Mouse (Mus musculus) urinary bladder, postnatal 36 days (tissue): ENCODE measurements around the gene Mylk3.

Experiments
- DNase-seq, 2 experiments: peaks; one replicate each; pipeline ENCODE4 v3.0.0; 2022; ENCODE audit warnings: low spot score in 2 of 2, mixed read lengths in 1 of 2

The Mylk3 gene

DNA sequence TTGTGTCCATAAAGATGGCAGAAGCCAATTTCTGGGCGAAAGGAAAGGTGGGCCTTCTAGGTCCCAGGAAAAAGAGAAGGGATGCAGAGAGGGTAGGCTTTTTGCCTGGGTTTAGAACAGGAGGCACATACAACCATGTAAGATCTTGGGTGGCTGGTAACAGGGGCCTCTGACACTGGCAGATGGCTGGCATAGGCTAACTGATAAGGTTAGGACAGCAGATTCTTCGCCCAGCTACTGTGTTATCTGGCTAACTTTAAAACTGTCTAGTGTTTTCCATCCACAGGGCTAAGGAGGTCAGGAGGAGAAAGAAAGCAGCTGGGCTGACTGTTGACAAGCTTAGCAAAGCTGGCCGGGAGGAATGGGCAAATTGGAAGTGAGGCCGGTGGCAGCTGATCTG lies 67.6 kb downstream of the Mylk3 start:
- no peak for DNase-seq

DNA sequence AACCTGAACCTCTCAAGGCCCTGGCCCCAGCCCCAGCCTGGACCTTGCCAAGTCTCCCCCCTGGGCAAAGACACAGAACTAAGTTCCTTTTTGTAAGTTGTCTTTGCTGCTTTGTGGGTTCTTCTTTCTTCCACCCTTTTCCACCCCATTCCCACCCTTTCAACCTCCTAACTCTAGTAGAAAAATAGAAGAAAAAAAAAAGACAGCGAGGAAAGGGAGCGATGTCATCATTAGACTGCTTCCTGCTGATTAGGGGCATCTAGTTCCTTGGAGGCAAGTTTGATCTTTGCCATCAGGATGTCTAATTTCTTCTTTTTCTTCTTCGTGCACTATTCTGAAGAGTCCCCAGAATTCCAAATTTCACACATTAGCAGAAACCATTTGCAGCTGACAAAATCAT lies 73.1 kb downstream of the Mylk3 start:
- DNase-seq = no peak

DNA sequence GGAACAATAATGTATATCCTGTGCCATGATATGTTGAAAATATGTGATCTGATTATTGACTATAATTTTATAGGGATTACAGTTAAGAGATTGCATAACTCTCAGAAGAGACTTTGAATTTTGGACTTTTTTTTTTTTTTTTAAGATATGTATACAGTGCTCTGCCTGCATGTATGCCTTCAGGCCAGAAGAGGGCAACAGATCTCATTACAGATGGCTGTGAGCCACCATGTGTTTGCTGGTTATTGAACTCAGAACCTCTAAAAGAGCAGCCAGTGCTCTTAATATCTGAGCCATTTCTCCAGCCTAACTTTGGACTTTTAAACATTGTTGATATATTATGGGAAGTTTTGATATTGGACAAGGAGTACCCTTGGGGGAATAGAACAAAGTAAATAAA lies 74.4 kb downstream of the Mylk3 start:
- DNase-seq = peak in 1 of 2 experiments; percentile 12

DNA sequence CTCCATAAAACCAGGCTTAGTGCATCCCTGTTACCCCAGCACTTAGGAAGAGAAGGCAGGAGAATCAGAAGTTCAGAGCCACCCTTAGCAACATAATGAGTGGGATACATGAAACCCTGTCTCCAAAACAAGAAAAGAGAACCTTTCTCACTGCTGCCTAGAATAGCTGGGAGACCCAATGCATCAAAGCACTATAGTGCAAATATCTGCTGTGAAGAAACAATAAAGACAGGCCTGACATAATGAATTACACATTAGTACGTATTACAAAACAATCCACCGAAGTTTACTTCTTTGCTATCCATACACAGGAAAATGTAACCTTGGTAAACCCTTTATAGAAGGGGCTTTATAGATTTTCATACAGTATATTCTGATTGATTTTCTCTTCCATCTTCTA lies 77.6 kb downstream of the Mylk3 start:
- no peak for DNase-seq

DNA sequence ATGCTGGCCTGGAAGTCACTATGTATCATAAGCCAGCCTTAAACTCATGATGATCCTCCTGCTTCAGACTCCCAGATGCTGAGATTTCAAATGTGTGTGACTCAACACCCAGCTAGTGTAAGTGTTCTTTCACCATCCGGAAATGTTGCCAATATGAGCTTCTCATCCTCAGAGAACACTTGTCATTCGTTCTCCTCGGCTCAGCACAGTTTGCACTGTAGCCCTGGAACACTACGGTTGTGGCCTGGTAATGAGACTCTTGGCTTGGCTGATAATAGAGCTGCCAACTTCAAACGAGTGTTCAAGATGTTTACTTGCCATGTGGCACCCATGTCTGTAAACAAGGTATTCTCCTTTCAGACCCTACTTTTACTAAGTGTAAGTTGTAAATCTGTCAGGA lies 82.6 kb downstream of the Mylk3 start:
- DNase-seq = no peak

DNA sequence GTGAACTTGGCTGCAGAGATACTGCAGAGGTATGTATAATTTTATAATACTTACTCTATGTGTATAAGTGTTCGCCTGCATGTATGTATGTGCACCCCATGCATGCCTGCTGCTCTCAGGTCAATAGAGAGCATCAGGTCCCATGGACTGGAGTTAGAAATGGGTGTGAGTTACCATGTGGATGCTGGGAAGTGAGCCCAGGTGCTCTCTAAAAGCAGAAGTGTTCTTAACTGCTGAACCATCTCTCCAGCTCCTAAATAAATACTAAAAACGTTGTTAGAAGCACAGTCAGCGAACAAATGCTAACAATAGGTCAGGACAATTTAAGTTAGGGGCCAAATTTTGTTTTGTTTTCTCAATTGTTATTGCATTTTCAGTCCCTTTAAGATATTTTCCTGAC lies 83.2 kb downstream of the Mylk3 start:
- no peak for DNase-seq

DNA sequence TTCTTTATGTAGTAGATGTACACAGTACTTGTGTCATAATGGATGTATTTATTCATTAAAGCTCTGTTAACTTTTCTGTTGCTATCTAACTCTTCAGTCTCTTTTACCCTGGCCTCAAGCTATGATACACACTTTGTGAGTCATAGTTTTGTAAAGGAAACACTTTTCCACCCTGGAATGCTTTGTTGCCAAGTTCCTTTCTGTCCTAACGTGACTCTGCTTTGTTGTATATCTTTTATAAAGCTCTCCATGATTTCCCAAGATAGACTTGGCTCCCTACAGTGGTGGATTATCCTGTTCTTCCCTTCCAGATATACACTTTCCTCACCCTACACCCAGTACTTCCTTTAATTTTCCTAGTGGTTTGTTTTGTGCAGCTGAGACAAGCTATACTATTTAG lies 84.2 kb downstream of the Mylk3 start:
- DNase-seq = no peak

DNA sequence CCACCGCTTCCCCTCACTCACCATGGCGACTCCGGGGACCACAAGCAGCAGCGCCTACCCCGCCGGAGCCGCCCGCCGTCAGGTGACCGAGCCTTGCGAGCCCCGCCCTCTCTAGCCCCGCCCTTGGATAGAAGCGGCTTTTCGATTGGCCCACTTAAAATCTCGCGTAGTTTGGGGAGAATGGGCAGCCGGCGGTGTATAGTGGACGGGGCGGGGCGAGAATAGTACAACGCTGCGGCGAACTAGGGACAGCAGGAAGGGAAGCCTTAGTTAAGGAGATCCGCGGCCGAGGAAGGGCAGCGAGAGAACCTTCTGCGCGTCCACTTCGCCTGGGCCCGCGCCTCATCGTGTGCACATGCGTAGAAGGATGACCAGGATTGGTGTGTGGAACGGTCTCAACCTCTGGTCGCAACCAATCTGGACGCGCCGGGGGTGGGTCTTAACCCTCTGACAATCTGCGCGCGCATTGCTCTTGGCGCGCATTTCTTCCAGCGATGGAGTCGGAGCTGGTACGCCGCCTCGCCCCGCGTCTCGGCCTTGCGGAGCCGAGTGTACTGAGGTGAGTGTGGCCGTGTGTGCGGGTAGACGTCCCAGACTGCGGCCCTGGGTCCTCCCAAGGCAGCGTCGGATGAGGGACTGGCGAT lies 86.6 kb downstream of the Mylk3 start, which contains the start of the genes Orc6 and Vps35:
TSS of gene Orc6 (plus strand) at position 199 of the 644 bp plus-strand sequence.
TSS of gene Vps35 (minus strand) at position 369 of the 644 bp plus-strand sequence.
- peak; percentile 95 for DNase-seq

DNA sequence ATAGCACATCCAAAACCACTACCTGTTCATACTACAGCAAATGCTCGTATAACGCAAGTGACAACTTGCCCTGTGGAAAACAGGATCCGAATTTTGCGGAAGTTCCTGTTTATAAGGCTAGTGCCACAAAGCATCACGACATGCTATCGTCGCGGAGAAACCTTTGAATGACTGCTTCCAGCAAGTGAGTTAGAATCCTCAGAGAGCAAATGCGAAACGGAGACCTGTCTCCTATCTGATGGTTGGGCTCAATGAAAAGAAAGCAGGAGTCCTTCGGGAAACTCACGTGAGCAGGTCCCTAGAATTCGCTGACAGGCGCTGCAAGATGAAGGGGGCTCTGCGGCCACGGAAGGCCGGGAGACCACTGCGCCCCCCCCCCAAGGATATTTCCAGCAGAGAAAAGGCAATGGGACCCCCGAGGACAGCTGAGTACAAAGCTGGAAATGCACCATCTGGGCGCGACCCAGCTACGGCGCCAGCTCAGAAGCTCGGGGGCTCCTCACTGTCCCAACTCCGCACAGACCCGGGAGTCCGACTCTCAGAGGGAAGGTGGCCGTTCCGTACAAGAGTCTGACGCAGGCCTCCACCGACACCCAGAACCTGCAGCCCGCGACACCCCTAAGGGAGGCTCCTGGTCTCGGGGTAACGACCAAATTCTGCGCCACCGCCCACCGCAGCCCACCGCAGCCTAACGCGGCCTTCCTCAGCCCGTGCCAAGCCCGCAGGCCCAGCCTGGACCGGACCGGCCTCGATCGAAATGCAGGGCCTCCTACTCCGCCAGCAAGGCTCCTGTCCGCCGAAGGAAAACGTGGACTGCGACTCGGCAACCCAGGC lies 87.3 kb downstream of the Mylk3 start:
- peak; percentile 1 to 12 for DNase-seq

DNA sequence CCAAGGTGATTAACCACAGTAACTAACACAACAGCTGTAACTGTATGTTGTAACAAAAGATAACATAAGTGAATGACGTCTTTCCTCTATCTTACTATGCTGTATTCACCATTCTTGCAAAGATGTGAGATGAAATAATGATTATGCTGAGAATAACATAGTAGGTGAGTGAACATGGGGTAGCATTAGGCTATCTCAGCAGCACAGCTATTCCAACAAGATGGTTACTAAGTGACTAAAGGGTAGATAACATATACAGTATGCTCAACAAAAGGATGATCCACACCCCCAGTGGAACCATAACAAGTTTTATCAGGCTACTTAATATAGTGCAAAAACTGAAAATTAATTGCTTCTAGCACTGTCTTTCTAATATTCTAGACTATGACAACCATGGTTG lies 99.3 kb downstream of the Mylk3 start:
- DNase-seq = no peak
